Mouse (Mus musculus) MEL (cell line): Measurements from ENCODE around the gene Ccdc159. TPM values are rescaled to one million over a fixed set of nuclear protein-coding genes. Genes with fewer than 3 reads are reported as not detected.

Experiments
- DNase-seq: peaks from one replicate; pipeline ENCODE4 v3.0.0; 2011; ENCODE audit warnings: low read depth, low spot score
- H3K27ac ChIP-seq: 2 replicates; pipeline ENCODE4 v1.5.1; 2012; ENCODE audit warnings: low read depth, mild to moderate bottlenecking, control low read depth, low read length, moderate library complexity; ENCODE audit not compliant: control insufficient read depth
- H3K27me3 ChIP-seq, 2 experiments: fragments of 150-350 bp in 1 of 2; sonication (generic) in 1 of 2; 2 replicates each; pipeline ENCODE4 v1.6.1; 2012; ENCODE audit warnings: low read length in 2 of 2, mild to moderate bottlenecking in 2 of 2, improper control_type of control experiment in 1 of 2, moderate library complexity in 1 of 2; ENCODE audit not compliant: insufficient read depth in 2 of 2, control insufficient read depth in 1 of 2
- H3K36me3 ChIP-seq, 2 experiments: 2 replicates each; pipeline ENCODE4 v1.6.1; 2012 to 2014; ENCODE audit warnings: low read length in 2 of 2, improper control_type of control experiment in 1 of 2, inconsistent platforms in 1 of 2, mild to moderate bottlenecking in 1 of 2; ENCODE audit not compliant: insufficient read depth in 2 of 2, control insufficient read depth in 1 of 2
- H3K4me1 ChIP-seq, 2 experiments: fragments of 150-350 bp in 1 of 2; sonication (generic) in 1 of 2; 2 replicates each; pipeline ENCODE4 v1.6.1; 2012; ENCODE audit warnings: low read length in 2 of 2, improper control_type of control experiment in 1 of 2, mild to moderate bottlenecking in 1 of 2; ENCODE audit not compliant: insufficient read depth in 2 of 2, control insufficient read depth in 1 of 2
- H3K4me3 ChIP-seq, 2 experiments: fragments of 150-350 bp in 1 of 2; sonication (generic) in 1 of 2; 2 replicates each; pipeline ENCODE4 v1.5.1; 2012; ENCODE audit warnings: low read depth in 2 of 2, low read length in 2 of 2, mild to moderate bottlenecking in 2 of 2, moderate library complexity in 2 of 2, control low read depth in 1 of 2, improper control_type of control experiment in 1 of 2; ENCODE audit not compliant: control insufficient read depth in 1 of 2, insufficient read depth in 1 of 2
- H3K79me2 ChIP-seq: 2 replicates; pipeline ENCODE4 v1.6.1; 2012; ENCODE audit warnings: mild to moderate bottlenecking, low read length, moderate library complexity; ENCODE audit not compliant: control insufficient read depth, poor library complexity, insufficient read depth
- H3K9ac ChIP-seq: 2 replicates; pipeline ENCODE4 v1.6.1; 2012; ENCODE audit warnings: low read depth, mild to moderate bottlenecking, control low read depth, low read length, moderate library complexity; ENCODE audit not compliant: control insufficient read depth, poor library complexity, severe bottlenecking
- H3K9me3 ChIP-seq: fragments of 150-350 bp; sonication (generic); replicated peaks from 2 replicates; pipeline ENCODE4 v1.6.1; 2012; ENCODE audit warnings: mild to moderate bottlenecking, low read length, improper control_type of control experiment, moderate library complexity; ENCODE audit not compliant: insufficient read depth
- BHLHE40 ChIP-seq: IDR thresholded peaks from 2 replicates; pipeline ENCODE4 v1.6.1; 2012; ENCODE audit warnings: low read depth, mild to moderate bottlenecking, inconsistent platforms, low read length, improper control_type of control experiment, borderline replicate concordance
- E2F4 ChIP-seq: IDR thresholded peaks from 2 replicates; pipeline ENCODE4 v1.6.1; 2011; ENCODE audit warnings: low read depth, low read length, improper control_type of control experiment, borderline replicate concordance
- ETS1 ChIP-seq: IDR thresholded peaks from 2 replicates; pipeline ENCODE4 v1.6.1; 2012; ENCODE audit warnings: low read depth, mild to moderate bottlenecking, inconsistent platforms, low read length, improper control_type of control experiment, moderate library complexity
- GABPA ChIP-seq: IDR thresholded peaks from 2 replicates; pipeline ENCODE4 v1.6.1; 2012; ENCODE audit warnings: low read depth, mild to moderate bottlenecking, inconsistent platforms, low read length, improper control_type of control experiment, moderate library complexity
- GATA1 ChIP-seq: IDR thresholded peaks from 2 replicates; pipeline ENCODE4 v1.6.1; 2011; ENCODE audit warnings: low read depth, low read length, improper control_type of control experiment
- HCFC1 ChIP-seq: IDR thresholded peaks from 2 replicates; pipeline ENCODE4 v1.6.1; 2012; ENCODE audit warnings: low read depth, mild to moderate bottlenecking, inconsistent platforms, low read length, improper control_type of control experiment, moderate library complexity
- JUND ChIP-seq: IDR thresholded peaks from 2 replicates; pipeline ENCODE4 v1.6.1; 2011; ENCODE audit warnings: low read depth, mild to moderate bottlenecking, improper control_type of control experiment, low read length
- MAFK ChIP-seq: IDR thresholded peaks from 2 replicates; pipeline ENCODE4 v1.6.1; 2011; ENCODE audit warnings: low read depth, mild to moderate bottlenecking, low read length, improper control_type of control experiment, borderline replicate concordance
- MXI1 ChIP-seq: IDR thresholded peaks from 2 replicates; pipeline ENCODE4 v1.6.1; 2011; ENCODE audit warnings: mild to moderate bottlenecking, low read depth, low read length, improper control_type of control experiment
- NELFE ChIP-seq: IDR thresholded peaks from 2 replicates; pipeline ENCODE4 v1.6.1; 2011; ENCODE audit warnings: low read depth, low read length, improper control_type of control experiment
- NRF1 ChIP-seq: IDR thresholded peaks from 2 replicates; pipeline ENCODE4 v1.6.1; 2014; ENCODE audit warnings: low read depth, mild to moderate bottlenecking, inconsistent platforms, low read length, improper control_type of control experiment, moderate library complexity; ENCODE audit not compliant: poor library complexity, insufficient read depth, severe bottlenecking
- POLR2A ChIP-seq, 2 experiments: IDR thresholded peaks; 2 replicates each; pipeline ENCODE4 v1.6.1; 2011 to 2012; ENCODE audit warnings: low read length in 2 of 2, mild to moderate bottlenecking in 2 of 2, control low read depth in 1 of 2, improper control_type of control experiment in 1 of 2, low read depth in 1 of 2, moderate library complexity in 1 of 2; ENCODE audit not compliant: control insufficient read depth in 1 of 2, insufficient read depth in 1 of 2, poor library complexity in 1 of 2
- RCOR1 ChIP-seq: IDR thresholded peaks from 2 replicates; pipeline ENCODE4 v1.6.1; 2012; ENCODE audit warnings: low read depth, mild to moderate bottlenecking, inconsistent platforms, low read length, improper control_type of control experiment
- SMC3 ChIP-seq: IDR thresholded peaks from 2 replicates; pipeline ENCODE4 v1.6.1; 2011; ENCODE audit warnings: low read depth, low read length, improper control_type of control experiment
- TAL1 ChIP-seq: IDR thresholded peaks from 2 replicates; pipeline ENCODE4 v1.6.1; 2012; ENCODE audit warnings: mild to moderate bottlenecking, inconsistent platforms, low read length, moderate library complexity, mixed read lengths
- UBTF ChIP-seq: IDR thresholded peaks from 2 replicates; pipeline ENCODE4 v1.6.1; 2012; ENCODE audit warnings: low read depth, mild to moderate bottlenecking, inconsistent platforms, low read length, improper control_type of control experiment, moderate library complexity, borderline replicate concordance; ENCODE audit not compliant: insufficient read depth
- USF2 ChIP-seq, 2 experiments: IDR thresholded peaks; 2 replicates each; pipeline ENCODE4 v1.6.1; 2011 to 2012; ENCODE audit warnings: improper control_type of control experiment in 2 of 2, low read length in 2 of 2, borderline replicate concordance in 1 of 2, inconsistent platforms in 1 of 2, low read depth in 1 of 2, mild to moderate bottlenecking in 1 of 2; ENCODE audit not compliant: insufficient read depth in 1 of 2
- ZC3H11A ChIP-seq: IDR thresholded peaks from 2 replicates; pipeline ENCODE4 v1.6.1; 2012; ENCODE audit warnings: low read depth, mild to moderate bottlenecking, inconsistent platforms, low read length, improper control_type of control experiment
- ZKSCAN1 ChIP-seq: IDR thresholded peaks from 2 replicates; pipeline ENCODE4 v1.6.1; 2012; ENCODE audit warnings: low read depth, mild to moderate bottlenecking, inconsistent platforms, low read length, improper control_type of control experiment, moderate library complexity
- ZNF384 ChIP-seq: IDR thresholded peaks from 2 replicates; pipeline ENCODE4 v1.6.1; 2012; ENCODE audit warnings: low read depth, mild to moderate bottlenecking, inconsistent platforms, low read length, improper control_type of control experiment
- polyA plus RNA-seq, 2 experiments: library from polyadenylated mRNA; stranded (reverse) in 1 of 2; unstranded in 1 of 2; fragments of >175 nt in 1 of 2; fragments of >200 nt in 1 of 2; gene quantifications; 2 replicates each; pipeline versions ENCODE4 v1.2.1 to v1.2.4; 2012; ENCODE audit warnings: low replicate concordance in 2 of 2, low read depth in 1 of 2; ENCODE audit not compliant: insufficient read length in 2 of 2, insufficient read depth in 1 of 2, missing spikeins in 1 of 2
- total RNA-seq: library from RNA; depleted of rRNA; stranded (reverse); fragments of 300-350 nt; gene quantifications from 2 replicates; pipeline ENCODE4 v1.2.3, GENCODE M21; 2012

Ccdc159 gene
- total and polyA plus RNA-seq, 3 experiments = 1.0 to 6.4 TPM; not detected in 1

GRCm38 (mm10) chr9:21938234-21938855 is 11.1 kb downstream of the Ccdc159 start:
- H3K27me3 ChIP-seq = no peaks in the 10 kb centered on the region
- H3K4me1 ChIP-seq = peaks cover 10 to 13% of the 10 kb centered on the region in 2 experiments

GRCm38 (mm10) chr9:21943046-21943445 is 15.8 kb downstream of the Ccdc159 start:
- H3K4me1 ChIP-seq = peaks cover 0 to 13% of the 10 kb centered on the region in 2 experiments; a peak in 2 of 4 replicates
- H3K4me3 ChIP-seq = no peak overlapping the region
- no peaks in the 10 kb centered on the region for H3K79me2 ChIP-seq
- no peaks in the 10 kb centered on the region for H3K27me3 ChIP-seq
- H3K36me3 ChIP-seq = peaks cover 0 to 6% of the 10 kb centered on the region in 2 experiments; a peak in 2 of 4 replicates
- H3K9me3 ChIP-seq = no peaks in the 10 kb centered on the region
- H3K9ac ChIP-seq = no peak overlapping the region
- TF ChIP-seq MAFK (no peak), JUND (no peak), ZKSCAN1 (no peak), ETS1 (no peak), GABPA (no peak), NELFE (no peak), GATA1 (no peak), BHLHE40 (no peak), ZNF384 (no peak), E2F4 (no peak), POLR2A (IDR thresholded peaks at IDR 0.05; ENCODE audit: control insufficient read depth in 1 of 2, insufficient read depth in 1 of 2, low read depth in 1 of 2, low read length in 2 of 2, poor library complexity in 1 of 2) (no peak), UBTF (no peak), SMC3 (no peak), ZC3H11A (no peak), RCOR1 (no peak)
- DNase-seq = no peak
- H3K27ac ChIP-seq = no peak overlapping the region

More at GRCm38 (mm10) chr9:21938234-21938855, 11.1 kb downstream of the Ccdc159 start:
- no peaks in the 10 kb centered on the region for H3K9me3 ChIP-seq
- H3K9ac ChIP-seq = no peak overlapping the region
- DNase-seq = no peak
- no peak overlapping the region for H3K4me3 ChIP-seq
- H3K79me2 ChIP-seq = no peaks in the 10 kb centered on the region
- no peak overlapping the region for H3K27ac ChIP-seq
- H3K36me3 ChIP-seq = peaks cover 0 to 10% of the 10 kb centered on the region in 2 experiments; a peak in 2 of 4 replicates
- TF ChIP-seq GATA1 (no peak), UBTF (no peak), USF2 (IDR thresholded peaks at IDR 0.05; ENCODE audit: borderline replicate concordance in 1 of 2, insufficient read depth in 1 of 2, low read depth in 1 of 2, low read length in 2 of 2) (no peak), NRF1 (no peak), HCFC1 (no peak), MXI1 (no peak), TAL1 (no peak), E2F4 (no peak)
